Mouse (Mus musculus): ENCODE measurements at regions not wholly inside any gene's neighbourhood (a gene's known extent, or its start where the extent isn't known, plus 50 kb on each side); places are given as distances from the start of the nearest gene placed in this dataset.

DNA sequence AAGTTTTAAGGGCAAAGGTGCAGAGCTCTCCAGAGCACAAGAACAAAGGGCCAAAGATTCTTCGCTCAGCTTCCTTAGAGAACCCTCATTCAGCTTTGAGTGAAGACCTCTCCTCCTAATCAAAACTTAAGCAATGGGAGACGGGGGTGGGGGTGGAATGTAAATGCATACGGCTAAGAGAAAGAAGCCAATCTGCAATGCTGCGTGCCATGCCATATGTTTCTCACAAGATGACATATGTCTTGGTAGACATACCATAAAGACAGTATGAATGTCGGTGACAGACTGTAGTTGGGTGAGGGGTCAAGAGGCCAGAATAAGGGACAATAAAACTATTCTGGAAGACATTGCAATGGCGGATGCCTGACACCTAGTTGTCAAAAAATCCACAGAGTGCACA is 267.9 kb downstream of the Plpp3 start:
- TF ChIP-seq JUND (IDR thresholded peaks at IDR 0.05; ENCODE audit: low read depth, low read length) (no peak), MYC (IDR thresholded peaks at IDR 0.05; ENCODE audit: low read depth, low read length) (no peak), CHD2 (IDR thresholded peaks at IDR 0.05; ENCODE audit: low read length) (no peak), CTCF (IDR thresholded peaks at IDR 0.05 in 2 of 3, conservative IDR thresholded peaks at IDR 0.05 in 1 of 3; ENCODE audit: control insufficient read depth in 1 of 3, insufficient read depth in 1 of 3, low read depth in 2 of 3, low read length in 3 of 3, poor library complexity in 1 of 3, severe bottlenecking in 1 of 3) (no peak), BHLHE40 (IDR thresholded peaks at IDR 0.05; ENCODE audit: borderline replicate concordance, low read depth, low read length) (no peak)
